Mouse (Mus musculus) gastrocnemius, adult 18-20 months (tissue): ENCODE measurements around the gene Nudt4. TPM values are rescaled to one million over a fixed set of nuclear protein-coding genes. Genes with fewer than 3 reads are reported as not detected.

ENCODE experiments used
- DNase-seq: peaks from one replicate; pipeline ENCODE4 v3.0.0; 2021; ENCODE audit warnings: low spot score
- microRNA-seq: library from miRNA; unstranded; fragments of <30 nt; microRNA quantifications from one replicate; pipeline ENCODE4 v1.2.0, GENCODE M21; 2021
- total RNA-seq, 2 experiments: library from RNA; stranded (reverse); gene quantifications; 2 replicates each; pipeline ENCODE4 v1.2.3; 2021

Gene Nudt4
- total RNA-seq, 2 experiments from 2014 or later, result 287 to 374 TPM

DNA sequence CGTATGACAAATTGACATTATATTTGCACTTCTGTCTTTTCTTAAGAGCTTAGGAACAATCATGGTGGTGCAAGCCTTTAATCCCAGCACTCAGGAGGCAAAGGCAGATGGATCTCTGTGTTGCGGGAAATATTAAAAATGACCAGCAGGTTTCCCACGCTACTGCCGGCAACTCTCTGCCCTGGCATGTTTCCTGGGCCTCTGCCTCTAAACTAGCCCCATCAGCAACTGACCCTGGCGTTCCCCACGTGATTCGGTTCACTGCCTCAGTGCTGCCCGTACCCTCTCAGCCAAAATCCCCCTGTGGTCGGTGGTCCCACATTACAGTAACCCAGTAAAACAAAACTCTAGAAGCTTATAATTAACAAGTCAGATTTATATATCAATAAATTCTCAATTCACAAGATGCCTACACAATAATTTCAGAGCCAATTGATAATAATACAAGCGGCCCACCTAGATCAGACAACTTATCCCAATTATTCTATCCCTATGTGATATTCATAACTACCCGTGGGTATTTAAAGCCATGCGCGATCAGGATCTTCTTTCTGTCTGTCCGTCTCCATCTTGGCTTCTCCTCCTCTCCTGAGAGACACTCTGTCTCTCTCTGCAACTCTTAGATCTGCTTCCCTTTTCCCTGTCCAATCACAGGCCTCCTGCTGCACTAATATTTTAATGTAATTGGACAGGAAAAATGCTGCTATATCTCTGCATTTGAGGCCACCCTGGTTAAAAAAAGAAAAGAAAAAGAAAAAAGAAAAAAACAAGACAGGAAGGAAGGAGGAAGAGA is 60.3 kb downstream of the Nudt4 start:
- no peak for DNase-seq

- peak; percentile 88 for DNase-seq
Measured at GRCm38 (mm10) chr10:95501463-95502081, 62.4 kb downstream of the Nudt4 start, which contains the start of gene Mrpl42. Gene Mrpl42 (minus strand): TSS chr10:95501940.

DNA sequence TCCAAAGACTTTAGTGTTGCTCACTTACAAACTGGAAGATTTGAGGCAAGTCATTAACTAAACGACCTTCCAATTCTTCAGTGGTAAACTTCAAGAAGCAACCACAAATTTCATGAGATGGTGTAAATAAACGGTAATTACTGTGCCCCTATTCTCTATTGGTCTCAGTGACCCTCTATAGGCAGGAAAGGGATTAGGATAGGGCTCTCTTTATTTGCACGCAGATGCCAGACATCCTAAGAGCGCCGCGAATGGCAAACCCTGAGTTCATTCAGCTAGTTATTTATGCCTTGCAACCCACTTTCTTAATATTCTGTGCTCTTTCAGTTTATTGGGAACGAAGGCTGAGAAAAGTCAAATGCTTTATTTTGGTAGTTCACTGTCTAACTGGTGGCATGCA is 62.9 kb downstream of the Nudt4 start:
- DNase-seq, result no peak

Small RNA genes within 50 kb of the gene (microRNA-seq; reads per million reads assigned to microRNA genes)
- gene Mir3058, result 58.7 reads per million, percentile 52 among the genes with 10 or more reads in this experiment

Other genes starting within 250 kb of the Nudt4 start
- 10 to 100 TPM in 1 of 2 experiments, 1 to 10 TPM in 1; 9.5 to 11.3 TPM for gene Cradd, start 240.0 kb downstream of the Nudt4 start, total RNA-seq
- gene Socs2, start 147.0 kb downstream of the Nudt4 start, total RNA-seq, result 10 to 100 TPM in 1 of 2 experiments, 1 to 10 TPM in 1; 7.7 to 14.0 TPM
- gene Mrpl42, start 62.2 kb downstream of the Nudt4 start, total RNA-seq, result 100 to 1,000 TPM; 309 to 340 TPM
- 10 to 100 TPM; 65.4 to 75.4 TPM for gene Ube2n, start 49.0 kb downstream of the Nudt4 start, total RNA-seq
- not detected for gene Anapc15-ps, start 109.3 kb upstream of the Nudt4 start, total RNA-seq